ENCODE assay signal across 16 mouse cellular contexts in the genomic region with DNA sequence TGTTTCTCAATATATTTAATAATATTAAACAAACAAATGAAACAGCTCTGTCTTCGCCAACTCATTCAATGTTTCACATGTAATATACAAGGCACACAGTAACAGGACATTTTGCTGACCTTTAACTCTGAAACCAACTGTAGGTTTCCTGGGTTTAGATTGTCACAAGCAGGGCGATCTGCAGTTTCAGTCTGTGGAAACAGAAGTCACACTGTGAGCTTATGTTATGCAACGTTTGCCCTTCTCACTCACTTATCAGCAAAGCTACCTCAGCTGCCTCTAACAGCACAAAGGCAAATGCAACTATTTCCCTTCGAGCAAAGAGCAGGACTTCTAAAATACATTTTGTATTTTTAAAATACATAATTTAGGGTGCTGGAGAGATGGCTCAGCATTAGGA.
"Had no signal": no experiment of that assay in that cellular context is flagged by ENCODE, and none has a peak within 500 bp of the region (broad histone marks: within the 10 kb centered on the region; RNA-seq: fewer than 3 reads in every experiment).

No protein-coding gene starts in this region.

- H3K4me3 ChIP-seq: neural tube, embryonic 13.5 days; neural tube, embryonic 15.5 days; stomach, embryonic 15.5 days had no signal

- H3K27ac ChIP-seq: neural tube, embryonic 13.5 days; neural tube, embryonic 15.5 days; stomach, embryonic 15.5 days; stomach, postnatal 0 days had no signal

- H3K4me2 ChIP-seq: neural tube, embryonic 13.5 days; neural tube, embryonic 15.5 days; stomach, embryonic 15.5 days had no signal

- H3K9ac ChIP-seq: neural tube, embryonic 13.5 days; neural tube, embryonic 15.5 days; stomach, embryonic 15.5 days had no signal

- H3K4me1 ChIP-seq: neural tube, embryonic 13.5 days; neural tube, embryonic 15.5 days; stomach, embryonic 15.5 days had no signal

- DNase-seq: retina, postnatal 1 day; right cerebral cortex, adult 18-20 months; right cerebral cortex, postnatal 14 days; right cerebral cortex, postnatal 25 days; right cerebral cortex, postnatal 4 days; spleen, adult 18-20 months; thymus, adult 18-20 months; thymus, adult 2 months; thymus, postnatal 14 days; thymus, postnatal 25 days; thymus, postnatal 36 days; thymus, postnatal 4 days had no signal

- H3K9me3 ChIP-seq: neural tube, embryonic 13.5 days; neural tube, embryonic 15.5 days; stomach, embryonic 15.5 days had no signal

- H3K27me3 ChIP-seq: neural tube, embryonic 13.5 days; neural tube, embryonic 15.5 days; stomach, embryonic 15.5 days had no signal
